Mouse (Mus musculus): ENCODE measurements around the gene Grb7.

DNA sequence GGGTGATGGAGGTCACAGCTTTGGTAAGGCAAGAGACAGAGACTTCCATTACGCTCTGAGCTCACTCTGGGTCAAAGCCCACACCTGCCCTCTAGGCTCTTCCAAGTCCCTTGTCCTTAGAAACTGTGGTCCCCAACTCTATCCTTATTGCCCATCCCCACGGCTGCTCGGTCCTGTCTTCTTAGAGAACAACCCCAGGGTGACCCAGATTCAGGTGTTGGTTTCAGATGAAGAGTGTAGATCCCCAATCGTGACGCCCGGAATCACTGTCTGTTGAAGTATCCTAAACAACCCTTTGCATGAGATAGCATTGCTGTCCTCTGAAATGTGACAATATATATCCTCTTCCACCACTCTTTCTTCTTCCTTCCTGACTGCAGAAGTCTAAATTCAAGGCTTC lies 16.1 kb downstream of the Grb7 start:
- no peak for TF ChIP-seq CTCF (IDR thresholded peaks at IDR 0.05; ENCODE audit: extremely low read depth, insufficient read length, insufficient replicate concordance, low read depth, low read length)
- no peak for TF ChIP-seq POLR2A (IDR thresholded peaks at IDR 0.05; ENCODE audit: low read depth, low read length)

All from small intestine, adult 2 months (tissue).